Mouse (Mus musculus) erythroblast, embryonic 14.5 days (primary cell): Measurements from ENCODE around the gene Hoxa5.

Experiments used
- GATA1 ChIP-seq: IDR thresholded peaks from 2 replicates; pipeline ENCODE4 v1.6.1; 2012; ENCODE audit warnings: low read length, inconsistent platforms, mixed read lengths
- TAL1 ChIP-seq: IDR thresholded peaks from 3 replicates; pipeline ENCODE4 v1.6.1; 2012; ENCODE audit warnings: low read length, inconsistent platforms, mixed read lengths

GRCm38 (mm10) chr6:52205221-52205620, 834 bp upstream of the Hoxa5 start:
- TF ChIP-seq GATA1: no peak
- no peak for TF ChIP-seq TAL1
